Mouse (Mus musculus): ENCODE measurements around the gene Vopp1.

- TF ChIP-seq CTCF (IDR thresholded peaks at IDR 0.05) (no peak), POLR2A (IDR thresholded peaks at IDR 0.05; ENCODE audit: insufficient read depth, low read depth, low read length) (no peak), EP300 (IDR thresholded peaks at IDR 0.05; ENCODE audit: insufficient read depth, low read depth, low read length) (no peak)
Observed at GRCm38 (mm10) chr6:57796853-57797423, 28.0 kb downstream of the Vopp1 start.

Measured in heart, adult 2 months (tissue).